Mouse (Mus musculus): Measurements from ENCODE around the gene Amdhd2. TPM values are rescaled to one million over a fixed set of nuclear protein-coding genes. Genes with fewer than 3 reads are reported as not detected.
A peak's percentile ranks its signal among the peaks of the same experiment; 100 is the strongest.

The Amdhd2 gene
- polyA plus RNA-seq, 1 experiment from 2014 or later = 28.8 TPM

DNA sequence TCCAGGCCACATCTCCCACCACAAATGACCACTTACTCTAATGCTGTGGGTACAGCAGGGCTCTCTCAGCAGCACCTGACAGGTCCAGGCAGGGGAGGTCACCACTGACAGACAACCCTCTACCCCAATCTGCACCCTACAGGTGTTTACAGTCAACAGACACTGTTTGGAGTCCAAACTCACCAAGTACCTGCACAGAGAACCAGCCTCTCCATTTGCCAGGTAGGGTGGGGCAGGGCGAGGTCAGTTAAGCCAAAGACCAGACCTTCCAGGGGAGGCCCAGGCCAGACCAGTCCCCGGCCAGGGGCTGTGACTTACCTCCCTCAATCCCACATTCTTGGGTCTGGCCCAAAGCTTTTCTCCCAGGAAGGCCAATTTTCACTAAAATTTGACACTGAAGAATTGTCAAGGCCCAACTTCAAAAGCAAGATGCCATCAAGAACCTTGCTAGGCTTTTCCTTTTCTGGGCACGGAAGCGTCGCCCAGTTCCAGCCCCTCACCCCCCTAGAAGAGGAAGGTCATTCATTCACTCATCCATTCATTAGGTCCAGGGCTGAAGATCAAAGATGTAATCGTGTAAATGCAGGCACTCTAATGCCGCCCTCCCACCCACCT lies 4.4 kb upstream of the Amdhd2 start:
- Histone ChIP-seq H3K27ac (ENCODE audit: low read depth, low read length) (peak overlapping the region; percentile 99), H3K4me1 (ENCODE audit: control insufficient read depth, insufficient read depth, low read length) (peaks cover 22% of the 10 kb centered on the region), H3K9ac (replicated peaks; ENCODE audit: low read depth, low read length) (peak overlapping the region; percentile 94), H3K27me3 (ENCODE audit: control insufficient read depth, insufficient read depth, low read length) (no peaks in the 10 kb centered on the region), H3K4me2 (ENCODE audit: low read depth, low read length) (peak overlapping the region; percentile 74), H3K4me3 (ENCODE audit: low read depth, low read length) (peak overlapping the region; percentile 87), H3K9me3 (ENCODE audit: control insufficient read depth, low read length) (no peaks in the 10 kb centered on the region), H3K36me3 (ENCODE audit: control insufficient read depth, insufficient read depth, low read length) (peaks cover 15% of the 10 kb centered on the region)
- WGBS = 61% methylated on average over 7 of the region's 7 CpGs
- ATAC-seq (ENCODE audit: low read depth) = no peak

DNA sequence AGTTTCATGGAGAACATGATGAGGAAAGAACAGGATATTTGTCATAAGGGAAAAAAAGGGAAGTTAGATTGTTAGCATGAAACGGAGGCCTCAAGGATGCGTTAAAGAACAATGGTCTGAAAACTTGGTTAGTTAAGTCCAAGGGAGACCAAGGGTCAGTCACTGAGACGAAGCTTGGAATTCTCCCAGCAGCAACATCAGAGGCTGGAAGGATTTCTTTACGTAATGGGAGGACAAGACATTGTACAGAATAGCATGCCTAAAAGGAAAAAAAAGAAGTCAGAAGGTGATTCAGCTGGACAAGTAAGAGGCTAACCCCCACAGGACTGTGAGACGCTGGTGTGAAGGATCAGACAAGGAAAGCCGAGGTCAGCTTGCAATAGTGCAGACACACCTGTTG lies 3.6 kb upstream of the Amdhd2 start:
- ATAC-seq (ENCODE audit: low read depth) = no peak
- H3K36me3 ChIP-seq (ENCODE audit: control insufficient read depth, insufficient read depth, low read length) = peaks cover 15% of the 10 kb centered on the region
- no peaks in the 10 kb centered on the region for H3K9me3 ChIP-seq (ENCODE audit: control insufficient read depth, low read length)
- H3K27ac ChIP-seq (ENCODE audit: low read depth, low read length) = no peak overlapping the region
- H3K4me2 ChIP-seq (ENCODE audit: low read depth, low read length) = peak overlapping the region; percentile 74; the same call in 1 of the 2 replicates
- H3K4me3 ChIP-seq (ENCODE audit: low read depth, low read length) = no peak overlapping the region
- H3K27me3 ChIP-seq (ENCODE audit: control insufficient read depth, insufficient read depth, low read length) = no peaks in the 10 kb centered on the region
- peaks cover 25% of the 10 kb centered on the region for H3K4me1 ChIP-seq (ENCODE audit: control insufficient read depth, insufficient read depth, low read length)
- 92% methylated on average over 6 of the region's 6 CpGs for WGBS
- no peak overlapping the region for H3K9ac ChIP-seq (replicated peaks; ENCODE audit: low read depth, low read length)

DNA sequence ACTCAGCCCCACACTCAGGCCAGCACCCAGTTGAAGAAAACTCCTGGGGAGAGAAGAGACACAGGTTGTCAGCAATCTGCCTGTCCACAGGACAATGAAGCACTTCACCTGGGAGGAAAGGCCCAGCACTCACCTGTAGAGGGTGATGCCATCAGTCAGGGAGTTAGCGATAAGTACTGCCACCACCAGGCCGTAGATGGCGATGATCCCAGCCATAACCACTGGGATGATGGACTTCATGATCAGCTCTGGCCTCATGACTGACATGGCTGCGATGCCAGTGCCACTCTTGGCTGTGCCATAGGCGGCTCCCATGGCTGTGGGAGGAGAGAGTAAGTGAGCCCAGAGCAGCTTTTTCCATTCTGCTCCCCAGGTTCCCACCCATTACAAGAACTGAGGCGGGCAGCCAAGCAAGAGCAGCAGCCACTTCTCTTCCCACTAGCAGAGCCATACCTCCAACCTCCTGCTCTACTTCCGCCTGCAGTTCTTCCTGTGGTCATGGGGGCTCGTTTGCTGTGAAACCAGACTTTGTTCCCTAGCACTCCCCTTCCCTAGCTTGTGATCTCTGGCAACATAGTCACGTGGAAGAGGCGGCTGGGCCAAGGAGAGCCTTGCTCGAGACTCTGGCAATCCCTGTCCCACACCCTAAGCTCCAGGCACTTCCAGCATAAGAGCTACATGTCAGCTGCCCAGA lies 1.1 kb upstream of the Amdhd2 start:
- Histone ChIP-seq H3K9me3 (ENCODE audit: control insufficient read depth, low read length) (no peaks in the 10 kb centered on the region), H3K4me1 (ENCODE audit: control insufficient read depth, insufficient read depth, low read length) (peaks cover 19% of the 10 kb centered on the region), H3K4me3 (ENCODE audit: low read depth, low read length) (no peak overlapping the region), H3K4me2 (ENCODE audit: low read depth, low read length) (no peak overlapping the region), H3K27me3 (ENCODE audit: control insufficient read depth, insufficient read depth, low read length) (no peaks in the 10 kb centered on the region), H3K36me3 (ENCODE audit: control insufficient read depth, insufficient read depth, low read length) (peaks cover 15% of the 10 kb centered on the region), H3K27ac (ENCODE audit: low read depth, low read length) (no peak overlapping the region), H3K9ac (replicated peaks; ENCODE audit: low read depth, low read length) (no peak overlapping the region)
- ATAC-seq (ENCODE audit: low read depth) = no peak
- WGBS = 87% methylated on average over 8 of the region's 11 CpGs

DNA sequence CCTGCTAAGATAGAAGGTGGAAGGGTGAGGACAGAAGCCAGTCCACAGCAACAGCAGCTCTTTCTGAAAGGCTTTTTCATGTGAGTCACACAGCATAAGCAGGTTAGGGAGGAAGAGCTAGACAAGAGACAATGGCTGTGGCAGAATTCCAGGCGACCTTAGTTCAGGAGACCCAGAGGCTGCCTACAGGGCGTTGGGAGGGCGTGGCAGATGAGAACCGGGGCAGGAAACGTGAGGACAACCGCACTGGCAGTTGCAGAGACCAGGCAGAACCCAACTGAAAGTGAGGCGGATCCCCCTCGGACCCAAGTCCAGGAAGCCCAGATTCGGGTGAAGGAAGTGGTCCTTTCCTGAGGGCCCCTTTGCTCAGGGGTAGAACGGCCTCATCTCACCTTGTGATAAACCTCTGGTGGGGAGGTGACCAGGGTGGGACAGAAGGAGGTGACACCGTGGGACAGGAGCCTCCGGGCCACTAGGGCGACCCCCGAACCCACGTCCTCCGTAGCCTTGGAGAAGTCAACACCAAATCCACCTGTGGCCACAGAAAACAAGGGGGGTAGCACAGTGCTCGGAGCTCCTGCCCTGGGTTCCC lies 886 bp downstream of the Amdhd2 start:
- H3K9me3 ChIP-seq (ENCODE audit: control insufficient read depth, low read length) = no peaks in the 10 kb centered on the region
- H3K36me3 ChIP-seq (ENCODE audit: control insufficient read depth, insufficient read depth, low read length) = peaks cover 15% of the 10 kb centered on the region
- peaks cover 13% of the 10 kb centered on the region for H3K4me1 ChIP-seq (ENCODE audit: control insufficient read depth, insufficient read depth, low read length)
- H3K27ac ChIP-seq (ENCODE audit: low read depth, low read length) = peak overlapping the region; percentile 79
- ATAC-seq (ENCODE audit: low read depth) = no peak
- H3K27me3 ChIP-seq (ENCODE audit: control insufficient read depth, insufficient read depth, low read length) = no peaks in the 10 kb centered on the region
- peak overlapping the region; percentile 80 for H3K9ac ChIP-seq (replicated peaks; ENCODE audit: low read depth, low read length)
- WGBS = 36% methylated on average over 17 of the region's 17 CpGs
- peak overlapping the region; percentile 79 for H3K4me3 ChIP-seq (ENCODE audit: low read depth, low read length)
- peak overlapping the region; percentile 98 for H3K4me2 ChIP-seq (ENCODE audit: low read depth, low read length)

DNA sequence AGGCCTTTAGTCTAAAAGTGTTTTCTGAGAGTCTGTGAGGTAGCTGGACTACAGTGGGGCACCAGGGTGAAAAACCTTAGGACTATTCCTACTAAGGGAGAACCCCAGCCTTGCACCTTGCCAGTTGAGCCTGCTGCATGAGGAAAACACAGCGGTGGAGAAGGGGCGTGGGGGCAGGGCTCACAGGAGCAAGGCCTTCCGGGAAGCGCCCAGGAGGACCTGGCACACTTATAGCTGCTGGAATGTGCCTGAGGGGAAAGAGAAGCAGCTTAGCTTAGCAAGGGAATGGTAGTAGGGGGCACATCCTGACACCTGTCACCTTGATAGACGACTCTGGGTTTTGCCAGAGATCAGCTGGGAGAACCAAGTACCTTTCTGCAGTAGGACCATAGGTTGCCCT lies 2.1 kb downstream of the Amdhd2 start:
- Histone ChIP-seq H3K4me3 (ENCODE audit: low read depth, low read length) (no peak overlapping the region), H3K4me1 (ENCODE audit: control insufficient read depth, insufficient read depth, low read length) (0 out of 2 replicates have a peak, but pooled peaks cover 3% of the 10 kb centered on the region), H3K27me3 (ENCODE audit: control insufficient read depth, insufficient read depth, low read length) (no peaks in the 10 kb centered on the region), H3K4me2 (ENCODE audit: low read depth, low read length) (no peak overlapping the region), H3K9ac (replicated peaks; ENCODE audit: low read depth, low read length) (no peak overlapping the region), H3K27ac (ENCODE audit: low read depth, low read length) (no peak overlapping the region), H3K36me3 (ENCODE audit: control insufficient read depth, insufficient read depth, low read length) (peaks cover 6% of the 10 kb centered on the region; the same call in 1 of the 2 replicates), H3K9me3 (ENCODE audit: control insufficient read depth, low read length) (no peaks in the 10 kb centered on the region)
- 84% methylated on average over 5 of the region's 5 CpGs for WGBS
- ATAC-seq (ENCODE audit: low read depth) = no peak

DNA sequence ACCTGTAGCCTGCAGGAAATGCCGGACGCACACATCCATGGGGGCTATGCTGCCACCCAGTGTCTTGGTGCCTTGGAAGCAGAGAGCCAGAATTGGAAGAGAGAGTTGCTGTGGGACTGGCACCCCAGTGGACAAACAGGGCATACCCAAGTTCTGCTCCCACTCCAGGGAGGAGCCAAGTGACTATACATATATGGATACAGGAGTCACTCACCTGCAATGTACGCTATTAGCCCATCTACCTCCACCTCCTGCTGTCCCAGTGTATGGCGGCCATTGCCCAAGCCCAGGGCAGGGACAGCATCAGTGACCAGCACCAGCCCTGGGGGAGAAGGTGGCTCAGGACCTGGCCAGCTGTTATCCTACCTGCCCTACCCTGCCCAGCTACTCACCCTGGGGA lies 6.0 kb downstream of the Amdhd2 start:
- Histone ChIP-seq H3K27ac (ENCODE audit: low read depth, low read length) (no peak overlapping the region), H3K9me3 (ENCODE audit: control insufficient read depth, low read length) (no peaks in the 10 kb centered on the region), H3K27me3 (ENCODE audit: control insufficient read depth, insufficient read depth, low read length) (no peaks in the 10 kb centered on the region), H3K4me2 (ENCODE audit: low read depth, low read length) (no peak overlapping the region), H3K4me1 (ENCODE audit: control insufficient read depth, insufficient read depth, low read length) (0 out of 2 replicates have a peak, but pooled peaks cover under 1% of the 10 kb centered on the region), H3K9ac (replicated peaks; ENCODE audit: low read depth, low read length) (no peak overlapping the region), H3K36me3 (ENCODE audit: control insufficient read depth, insufficient read depth, low read length) (0 out of 2 replicates have a peak, but pooled peaks cover 3% of the 10 kb centered on the region), H3K4me3 (ENCODE audit: low read depth, low read length) (no peak overlapping the region)
- 82% methylated on average over 4 of the region's 4 CpGs for WGBS
- no peak for ATAC-seq (ENCODE audit: low read depth)

DNA sequence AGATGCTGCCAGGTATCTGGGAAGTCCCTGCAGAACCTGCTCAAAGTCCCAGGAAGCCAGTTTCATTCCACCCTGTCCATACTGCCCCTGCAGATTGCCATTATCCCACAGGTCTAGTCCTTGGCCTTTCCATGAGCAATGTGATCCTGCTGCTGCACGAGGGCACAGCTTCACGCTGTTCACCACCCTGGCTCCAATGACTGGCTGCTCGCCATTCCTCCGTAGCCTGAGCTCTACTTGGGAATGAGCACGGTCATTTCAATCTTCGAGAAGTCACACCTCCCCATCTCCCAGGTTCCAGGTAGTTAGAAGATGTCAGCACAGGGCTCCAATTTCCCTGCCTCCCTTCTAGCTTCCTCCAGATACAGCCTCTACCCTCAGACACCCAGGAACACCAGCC lies 6.4 kb downstream of the Amdhd2 start:
- Histone ChIP-seq H3K4me3 (ENCODE audit: low read depth, low read length) (no peak overlapping the region), H3K4me2 (ENCODE audit: low read depth, low read length) (no peak overlapping the region), H3K4me1 (ENCODE audit: control insufficient read depth, insufficient read depth, low read length) (no peaks in the 10 kb centered on the region; the same call in 1 of the 2 replicates), H3K36me3 (ENCODE audit: control insufficient read depth, insufficient read depth, low read length) (0 out of 2 replicates have a peak, but pooled peaks cover 3% of the 10 kb centered on the region), H3K9me3 (ENCODE audit: control insufficient read depth, low read length) (no peaks in the 10 kb centered on the region), H3K27me3 (ENCODE audit: control insufficient read depth, insufficient read depth, low read length) (no peaks in the 10 kb centered on the region), H3K9ac (replicated peaks; ENCODE audit: low read depth, low read length) (no peak overlapping the region), H3K27ac (ENCODE audit: low read depth, low read length) (no peak overlapping the region)
- 97% methylated on average over 6 of the region's 6 CpGs for WGBS
- no peak for ATAC-seq (ENCODE audit: low read depth)

DNA sequence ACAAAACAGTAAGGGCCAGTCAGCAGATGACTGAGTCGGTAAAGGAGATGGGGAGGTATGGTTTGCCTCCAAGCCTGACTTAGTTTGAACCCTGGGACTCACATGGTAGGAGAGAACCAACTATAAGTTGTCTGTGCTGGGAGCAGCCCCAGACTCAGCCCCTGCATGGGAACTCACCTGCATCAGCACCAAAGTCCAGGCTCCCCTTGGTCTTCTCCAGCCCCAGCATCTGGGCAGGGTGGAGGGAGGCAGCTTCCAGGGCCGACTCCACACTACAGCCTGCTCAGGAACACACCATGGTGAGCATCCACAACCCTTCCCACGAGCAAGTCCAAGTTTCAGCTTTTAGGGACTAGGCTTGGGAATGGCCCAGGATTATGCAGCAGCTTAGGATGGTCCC lies 7.2 kb downstream of the Amdhd2 start:
- no peak overlapping the region for H3K27ac ChIP-seq (ENCODE audit: low read depth, low read length)
- no peak overlapping the region for H3K4me3 ChIP-seq (ENCODE audit: low read depth, low read length)
- no peaks in the 10 kb centered on the region for H3K9me3 ChIP-seq (ENCODE audit: control insufficient read depth, low read length)
- H3K27me3 ChIP-seq (ENCODE audit: control insufficient read depth, insufficient read depth, low read length) = no peaks in the 10 kb centered on the region
- H3K9ac ChIP-seq (replicated peaks; ENCODE audit: low read depth, low read length) = no peak overlapping the region
- 0 out of 2 replicates have a peak, but pooled peaks cover 3% of the 10 kb centered on the region for H3K36me3 ChIP-seq (ENCODE audit: control insufficient read depth, insufficient read depth, low read length)
- ATAC-seq (ENCODE audit: low read depth) = no peak
- no peak overlapping the region for H3K4me2 ChIP-seq (ENCODE audit: low read depth, low read length)
- H3K4me1 ChIP-seq (ENCODE audit: control insufficient read depth, insufficient read depth, low read length) = peaks cover 4% of the 10 kb centered on the region; the same call in 1 of the 2 replicates
- WGBS = 81% methylated on average over 3 of the region's 3 CpGs

DNA sequence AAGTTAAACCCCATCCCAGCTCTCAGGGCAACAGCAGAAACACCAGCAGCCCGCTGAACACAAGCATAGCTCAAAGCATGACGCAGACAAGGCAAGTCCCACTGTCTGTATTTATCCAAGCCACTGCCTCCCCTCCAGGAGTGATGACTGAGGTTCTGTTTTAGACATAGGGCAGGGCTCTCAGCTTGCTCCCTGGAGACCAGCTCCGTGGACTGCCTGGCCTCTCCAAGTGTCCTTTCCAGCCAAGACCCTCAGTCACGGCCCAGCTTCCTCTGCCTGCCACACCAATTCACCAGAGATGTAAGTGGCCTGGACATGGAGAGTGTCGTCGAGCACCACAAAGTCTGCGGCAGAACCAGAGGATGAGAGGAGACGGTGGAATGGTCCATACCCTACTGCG lies 7.8 kb downstream of the Amdhd2 start:
- Histone ChIP-seq H3K9me3 (ENCODE audit: control insufficient read depth, low read length) (no peaks in the 10 kb centered on the region), H3K4me2 (ENCODE audit: low read depth, low read length) (no peak overlapping the region), H3K4me3 (ENCODE audit: low read depth, low read length) (no peak overlapping the region), H3K36me3 (ENCODE audit: control insufficient read depth, insufficient read depth, low read length) (0 out of 2 replicates have a peak, but pooled peaks cover 3% of the 10 kb centered on the region), H3K9ac (replicated peaks; ENCODE audit: low read depth, low read length) (no peak overlapping the region), H3K4me1 (ENCODE audit: control insufficient read depth, insufficient read depth, low read length) (peaks cover 4% of the 10 kb centered on the region; the same call in 1 of the 2 replicates), H3K27ac (ENCODE audit: low read depth, low read length) (no peak overlapping the region), H3K27me3 (ENCODE audit: control insufficient read depth, insufficient read depth, low read length) (no peaks in the 10 kb centered on the region)
- 93% methylated on average over 9 of the region's 9 CpGs for WGBS
- no peak for ATAC-seq (ENCODE audit: low read depth)
